Mouse (Mus musculus) MEL (cell line): ENCODE data around the gene Usp20.

ENCODE experiments used
- CTCF ChIP-seq, 3 experiments: IDR thresholded peaks in 2 of 3; conservative IDR thresholded peaks in 1 of 3; 2 replicates each; pipeline ENCODE4 v1.5.1; 2011 to 2012; ENCODE audit warnings: low read length in 3 of 3, low read depth in 2 of 3, mild to moderate bottlenecking in 2 of 3, improper control_type of control experiment in 1 of 3, inconsistent platforms in 1 of 3, mixed read lengths in 1 of 3, moderate library complexity in 1 of 3; ENCODE audit not compliant: control insufficient read depth in 1 of 3, insufficient read depth in 1 of 3, poor library complexity in 1 of 3, severe bottlenecking in 1 of 3
- ELF1 ChIP-seq: IDR thresholded peaks from 2 replicates; pipeline ENCODE4 v1.6.1; 2014; ENCODE audit warnings: low read depth, mild to moderate bottlenecking, inconsistent platforms, low read length, improper control_type of control experiment, moderate library complexity
- EP300 ChIP-seq, 2 experiments: IDR thresholded peaks; 2 replicates each; pipeline ENCODE4 v1.6.1; 2011; ENCODE audit warnings: improper control_type of control experiment in 2 of 2, low read length in 2 of 2, low read depth in 1 of 2, mild to moderate bottlenecking in 1 of 2
- MAFK ChIP-seq: IDR thresholded peaks from 2 replicates; pipeline ENCODE4 v1.6.1; 2011; ENCODE audit warnings: low read depth, mild to moderate bottlenecking, low read length, improper control_type of control experiment, borderline replicate concordance
- NELFE ChIP-seq: IDR thresholded peaks from 2 replicates; pipeline ENCODE4 v1.6.1; 2011; ENCODE audit warnings: low read depth, low read length, improper control_type of control experiment
- POLR2AphosphoS2 ChIP-seq: IDR thresholded peaks from 2 replicates; pipeline ENCODE4 v1.6.1; 2011; ENCODE audit warnings: low read length, improper control_type of control experiment
- SIN3A ChIP-seq: IDR thresholded peaks from 2 replicates; pipeline ENCODE4 v1.6.1; 2012; ENCODE audit warnings: low read length, improper control_type of control experiment, inconsistent platforms
- TBP ChIP-seq: IDR thresholded peaks from 2 replicates; pipeline ENCODE4 v1.8.0; 2011; ENCODE audit warnings: low read depth, low read length, improper control_type of control experiment
- USF1 ChIP-seq: IDR thresholded peaks from 2 replicates; pipeline ENCODE4 v1.6.1; 2014; ENCODE audit warnings: low read depth, mild to moderate bottlenecking, inconsistent platforms, low read length, improper control_type of control experiment, moderate library complexity
- ZNF384 ChIP-seq: IDR thresholded peaks from 2 replicates; pipeline ENCODE4 v1.6.1; 2012; ENCODE audit warnings: low read depth, mild to moderate bottlenecking, inconsistent platforms, low read length, improper control_type of control experiment

GRCm38 (mm10) chr2:31068246-31069113, 86.4 kb downstream of the Usp20 start:
- TF ChIP-seq MAFK (no peak), SIN3A (no peak), POLR2AphosphoS2 (no peak), EP300 (IDR thresholded peaks at IDR 0.05; ENCODE audit: low read depth in 1 of 2, low read length in 2 of 2) (no peak), NELFE (no peak), ZNF384 (no peak), ELF1 (no peak), USF1 (no peak), CTCF (IDR thresholded peaks at IDR 0.05 in 2 of 3, conservative IDR thresholded peaks at IDR 0.05 in 1 of 3; ENCODE audit: control insufficient read depth in 1 of 3, insufficient read depth in 1 of 3, low read depth in 2 of 3, low read length in 3 of 3, poor library complexity in 1 of 3, severe bottlenecking in 1 of 3) (no peak), TBP (no peak)
